Mouse (Mus musculus) CH12F3 (cell line): Measurements from ENCODE around the gene Tns3.

Experiments
- in situ Hi-C: fragments of 300-500 bp; cut with MboI; formaldehyde crosslinking; loops from 2 replicates; pipeline ENCODE4 v1.14.3; 2020; ENCODE audit warnings: low sequenced_read_pairs

The Tns3 gene

DNA sequence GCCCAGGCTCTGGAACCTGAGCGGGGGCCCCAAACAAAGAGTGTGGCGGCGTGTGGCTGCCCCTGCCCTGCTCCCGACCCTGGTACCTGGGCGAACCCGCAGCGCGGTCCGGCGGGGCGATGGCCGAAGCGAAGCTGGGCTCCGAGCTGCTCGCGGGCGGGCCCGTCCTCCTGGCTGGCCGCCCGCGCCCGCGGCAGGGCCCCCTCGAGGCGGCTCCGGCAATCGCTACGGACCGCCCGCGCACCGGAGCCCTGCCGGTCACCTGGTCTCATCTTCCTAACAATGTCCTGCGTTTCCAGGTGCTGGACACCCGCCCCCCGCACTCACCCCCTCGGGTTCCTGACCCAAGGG lies at the start of gene Tns3:
TSS of gene Tns3 (minus strand) at position 143 of the 351 bp plus-strand sequence.
- in situ Hi-C loops, result no loop called here

DNA sequence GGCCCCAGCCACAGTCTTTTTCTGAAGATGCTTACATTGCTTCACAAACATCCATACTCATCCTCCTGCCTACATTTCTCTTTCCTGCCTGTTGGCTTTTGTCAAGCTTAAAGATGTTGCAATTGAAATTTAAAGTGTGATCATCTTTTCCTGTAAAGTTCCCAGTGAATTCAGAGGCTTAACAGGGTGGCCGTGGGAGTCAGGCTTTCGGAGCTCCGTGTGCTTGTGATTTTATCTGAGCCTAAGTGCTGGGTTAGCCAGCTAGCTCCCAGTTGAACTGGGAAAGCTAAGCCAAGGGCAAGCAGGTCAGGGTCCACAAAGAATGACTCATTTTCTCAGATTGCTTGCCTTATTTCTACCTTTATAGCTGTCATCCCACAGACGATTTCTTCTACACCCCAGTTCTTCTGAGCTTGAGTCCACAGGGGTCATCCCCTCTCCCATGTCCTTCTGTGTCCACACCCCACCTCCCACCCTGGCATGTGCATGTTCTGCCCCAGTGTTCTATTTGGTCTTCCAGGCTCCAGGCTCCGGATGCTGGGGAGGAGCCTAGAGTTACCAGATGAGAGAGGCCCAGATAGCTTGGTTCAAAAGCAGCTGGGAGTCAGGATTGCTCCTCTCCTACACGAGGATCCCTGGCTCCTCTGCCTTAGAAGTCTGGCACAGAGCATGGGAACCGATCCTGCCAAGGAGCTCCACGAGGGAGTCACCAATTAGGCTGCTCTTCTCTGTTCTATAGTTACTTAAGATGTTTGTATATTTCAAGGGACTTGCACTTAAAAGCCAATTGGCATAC lies 42.1 kb upstream of the Tns3 start:
- in situ Hi-C loops, result no loop called here

DNA sequence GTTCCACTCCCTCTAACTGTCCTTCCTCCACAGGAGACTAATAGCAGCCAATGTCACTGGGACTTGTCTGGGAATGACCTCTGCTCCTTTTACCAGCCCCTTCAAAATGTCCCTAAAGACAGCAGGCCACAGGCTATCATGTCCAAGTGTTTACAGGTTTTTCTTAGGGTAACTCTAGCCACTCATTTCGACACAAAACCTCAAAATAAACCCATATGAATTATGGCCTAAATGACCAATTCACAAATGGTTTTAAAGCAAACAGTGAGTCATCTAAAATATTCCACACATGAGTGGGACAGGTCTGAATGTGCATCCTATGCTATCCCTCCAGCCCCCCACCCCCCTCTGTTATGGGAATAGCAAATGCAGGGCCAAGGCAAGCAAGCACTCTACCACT lies 40.8 kb upstream of the Tns3 start:
- in situ Hi-C loops, result no loop called here

DNA sequence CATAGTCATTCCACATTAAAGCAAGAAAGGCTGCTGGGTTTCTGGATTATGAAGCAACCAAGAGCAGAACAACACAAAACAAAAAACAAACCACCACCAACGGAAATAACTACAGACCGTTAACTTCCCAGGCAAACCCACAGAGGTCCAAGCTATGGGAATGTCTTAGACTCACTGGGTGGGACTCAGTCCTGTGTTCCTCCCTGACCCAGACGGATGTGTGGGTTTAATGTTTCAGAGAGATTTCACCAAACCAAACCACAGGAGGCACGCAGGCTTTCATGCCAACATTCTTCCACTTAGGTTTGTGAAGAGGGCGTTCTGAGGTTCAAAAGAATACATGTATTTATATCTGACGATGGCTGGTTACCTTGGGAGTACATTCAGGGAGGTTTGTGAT lies 39.5 kb upstream of the Tns3 start:
- in situ Hi-C loops, result no loop called here

DNA sequence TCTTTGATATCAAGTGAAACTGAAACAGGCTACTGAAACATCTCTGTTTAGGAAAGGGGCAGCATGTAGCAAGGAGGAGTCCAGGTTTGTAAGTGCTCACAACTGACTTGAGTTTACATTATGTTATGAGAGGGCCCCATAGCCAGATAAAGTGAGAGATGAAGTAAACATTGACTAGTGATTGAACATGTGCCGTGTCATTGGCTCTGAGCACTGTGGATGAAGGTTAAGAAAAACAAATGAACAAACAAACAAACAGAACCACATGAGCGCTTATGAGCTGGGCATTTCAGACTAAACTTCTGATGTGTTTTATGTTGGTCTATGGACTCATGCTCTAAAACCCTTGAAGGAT lies 38.2 kb upstream of the Tns3 start:
- in situ Hi-C loops, result no loop called here

DNA sequence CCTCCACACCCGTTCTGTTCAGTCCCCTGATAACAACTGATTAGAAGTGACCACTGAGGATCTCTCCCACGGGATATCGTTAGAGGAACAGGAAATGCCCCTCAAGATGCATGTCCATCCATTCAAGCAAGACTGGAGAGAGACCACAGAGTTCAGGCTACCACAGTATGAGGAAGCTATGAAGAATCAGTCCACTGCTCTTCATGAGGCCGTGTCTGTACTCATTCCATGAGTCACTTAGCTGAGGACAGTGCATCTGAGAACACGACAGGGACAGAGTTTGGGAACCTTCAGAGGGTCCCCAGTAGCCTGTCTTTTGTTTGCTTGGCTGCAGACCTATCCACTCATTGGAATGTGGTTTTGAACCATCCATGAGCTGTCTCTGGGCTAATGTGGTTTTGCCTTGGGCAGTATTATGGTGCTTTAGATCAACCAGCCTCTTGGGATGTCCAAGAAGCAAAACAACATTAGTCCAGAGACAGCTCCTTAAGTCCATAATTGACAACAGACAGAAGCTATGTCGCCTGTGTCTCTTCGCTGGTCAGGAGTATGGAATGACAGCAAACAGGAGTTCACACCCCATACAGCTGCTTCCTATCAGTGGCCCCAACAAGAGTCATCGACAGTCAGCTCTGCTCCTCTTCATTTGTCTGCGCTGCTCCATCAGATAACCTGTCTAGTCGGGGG lies 37.7 kb upstream of the Tns3 start:
- in situ Hi-C loops, result no loop called here

DNA sequence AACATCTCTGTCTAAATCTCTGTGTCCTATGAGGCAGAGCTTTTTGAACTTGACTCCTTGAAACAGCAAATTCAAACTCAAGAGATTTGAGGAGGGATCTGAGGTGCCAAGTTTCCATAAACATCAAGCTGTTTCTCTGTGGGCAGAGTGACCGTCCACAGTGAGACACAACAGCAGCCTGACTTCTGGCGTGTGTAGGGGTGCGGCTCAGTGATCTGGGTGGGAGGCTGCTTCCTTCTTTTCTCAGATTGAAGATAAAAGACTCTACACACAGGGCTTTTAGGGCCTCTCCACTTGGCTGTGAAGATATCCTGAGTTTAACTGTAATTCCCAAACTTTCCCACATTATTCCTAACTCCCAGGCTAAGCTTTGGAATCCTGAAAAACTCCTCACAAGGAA lies 37.1 kb upstream of the Tns3 start:
- in situ Hi-C loops, result no loop called here

DNA sequence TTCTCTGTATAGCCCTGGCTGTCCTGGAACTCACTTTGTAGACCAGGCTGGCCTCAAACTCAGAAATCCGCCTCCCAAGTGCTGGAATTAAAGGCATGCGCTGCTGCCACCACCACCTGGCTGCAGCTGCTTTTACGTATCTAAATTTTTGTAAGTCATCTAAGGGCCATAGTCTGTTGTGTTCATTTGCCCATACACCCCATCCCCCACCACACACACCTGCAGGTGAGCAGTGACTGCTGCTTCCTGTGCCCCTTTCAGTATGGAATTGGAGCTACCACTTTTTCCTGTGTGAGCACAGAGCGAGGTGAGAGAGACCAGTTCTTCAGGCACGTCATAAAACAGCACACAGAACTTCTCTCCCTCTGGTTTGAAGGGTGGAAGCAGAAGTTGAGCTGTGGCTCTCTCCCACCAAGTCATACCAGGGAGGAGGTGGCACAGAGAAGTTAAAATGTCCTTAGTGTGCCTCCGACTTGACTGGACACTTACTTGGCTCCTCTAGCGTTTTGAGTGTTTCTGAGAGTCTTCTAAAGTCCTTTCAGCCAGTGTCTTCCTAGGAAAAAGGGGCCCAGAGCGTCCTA lies 36.4 kb upstream of the Tns3 start:
- in situ Hi-C loops, result no loop called here

DNA sequence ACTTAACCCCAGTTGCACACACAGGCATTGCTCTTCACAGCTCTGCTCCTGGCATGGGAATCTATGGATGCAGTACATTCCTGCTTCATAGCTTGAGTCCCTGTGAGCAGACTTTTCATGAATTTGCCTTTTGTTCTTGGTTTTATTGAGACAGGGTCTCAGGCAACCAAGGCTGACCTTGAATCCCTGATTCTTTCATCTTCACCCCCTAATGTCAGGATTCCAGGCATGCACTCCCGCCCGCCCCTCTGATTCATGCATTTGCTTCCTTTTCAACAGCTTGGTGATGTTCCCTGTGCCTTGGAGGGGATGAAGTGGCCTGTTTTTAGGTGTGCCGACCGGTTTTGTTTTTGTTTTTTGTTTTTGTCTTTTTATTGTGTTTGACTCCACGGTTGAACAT lies 35.4 kb upstream of the Tns3 start:
- in situ Hi-C loops, result no loop called here

DNA sequence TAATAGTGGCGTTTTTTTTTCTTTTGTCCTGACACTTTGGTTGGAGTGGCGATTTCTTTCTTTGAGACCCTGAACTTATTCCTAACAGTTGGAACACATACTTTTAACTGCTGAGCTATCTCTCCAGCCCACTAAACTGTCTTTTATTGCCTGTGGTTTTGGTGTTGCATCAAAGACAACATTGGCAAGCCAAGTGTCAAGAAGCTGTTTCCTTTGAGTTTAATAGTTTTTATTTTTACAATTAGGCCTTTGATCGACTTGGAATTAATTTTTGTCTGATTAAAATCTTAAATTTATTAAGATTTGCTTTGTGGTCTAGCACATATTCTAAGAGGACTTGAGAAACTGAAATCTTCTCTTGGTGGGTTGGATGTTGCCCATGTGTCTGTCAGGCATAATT lies 33.3 kb upstream of the Tns3 start:
- in situ Hi-C loops, result no loop called here

DNA sequence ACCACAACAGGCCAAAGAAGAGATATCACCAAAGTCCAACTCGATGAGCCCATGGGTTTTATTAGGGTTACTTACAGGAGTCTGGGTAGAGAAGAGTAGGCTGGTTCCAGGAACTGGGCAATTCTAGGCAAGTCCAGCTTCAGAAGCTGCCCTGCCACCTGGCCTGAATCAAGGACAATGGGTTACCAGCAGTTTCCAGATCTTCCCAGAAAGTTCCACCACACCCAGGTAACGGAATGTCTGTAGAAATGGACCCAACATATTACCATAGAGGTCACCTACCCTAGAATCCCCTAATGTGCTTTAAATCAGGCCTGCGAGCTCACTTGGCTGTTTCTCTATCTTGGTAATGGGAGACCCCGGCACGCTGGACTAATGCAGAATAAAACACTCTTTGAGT lies 29.8 kb upstream of the Tns3 start:
- in situ Hi-C loops, result no loop called here

DNA sequence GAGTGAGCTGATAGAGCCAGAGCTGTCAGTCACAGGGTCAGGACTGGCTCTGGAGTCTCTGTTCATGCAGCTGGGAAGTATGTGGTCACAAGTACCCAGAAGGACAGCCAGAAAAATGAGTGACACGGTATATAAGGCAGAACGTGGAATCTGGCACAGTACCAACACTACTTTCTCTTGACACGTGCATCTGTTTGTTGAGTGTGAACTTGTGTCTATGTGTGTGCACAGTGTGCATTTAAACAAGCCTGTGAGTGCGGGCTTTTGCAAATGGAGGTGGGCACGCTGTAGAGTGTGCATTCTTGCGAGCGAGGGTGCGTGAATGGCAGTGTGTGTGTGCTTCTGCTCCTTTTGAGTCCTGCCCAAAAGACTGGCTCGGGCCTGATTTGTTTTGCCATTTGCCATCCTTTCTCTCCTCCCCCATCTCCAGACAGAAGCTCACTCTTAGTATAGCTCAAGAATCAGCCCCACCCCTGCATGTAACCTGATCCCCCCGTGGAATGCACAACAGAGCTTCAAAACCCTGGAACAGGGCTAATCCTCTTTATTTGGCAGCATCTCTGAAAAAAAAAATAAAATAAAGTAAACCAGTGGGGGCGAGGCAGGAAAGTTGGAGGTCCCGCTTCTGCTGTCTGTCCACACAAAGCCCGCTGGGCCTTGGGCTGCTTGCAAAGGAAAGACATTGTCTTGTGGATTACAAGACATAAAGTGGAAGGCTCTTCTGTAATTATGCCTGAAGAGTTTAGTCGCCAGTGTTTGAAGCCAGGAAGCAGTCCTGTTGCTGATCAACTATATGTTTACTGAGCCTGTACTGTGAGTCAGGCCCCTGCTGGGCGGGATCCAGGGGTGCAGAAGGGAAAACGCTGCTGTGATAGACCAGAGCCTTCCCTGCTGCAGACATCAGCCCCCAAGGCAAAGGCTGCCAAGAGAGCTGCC lies 28.5 kb upstream of the Tns3 start:
- in situ Hi-C loops, result no loop called here

DNA sequence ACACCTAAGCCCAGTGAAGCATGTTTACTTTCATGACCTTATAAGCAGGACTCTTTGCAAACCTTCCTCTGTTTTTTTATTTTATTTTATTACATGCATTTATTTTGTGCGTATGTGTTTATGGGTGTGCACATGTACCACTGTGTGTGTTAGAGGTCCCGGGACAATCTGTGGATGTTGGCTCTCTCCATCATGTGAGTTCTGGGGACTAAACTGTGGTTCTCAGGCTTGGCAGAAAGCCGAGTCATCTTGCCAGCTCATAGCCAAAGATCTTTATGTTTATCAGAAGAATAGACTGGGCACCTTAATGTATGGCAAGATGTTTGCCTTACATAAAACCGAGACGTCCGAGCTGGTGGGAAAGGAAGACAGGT lies 27.8 kb upstream of the Tns3 start:
- in situ Hi-C loops, result no loop called here

DNA sequence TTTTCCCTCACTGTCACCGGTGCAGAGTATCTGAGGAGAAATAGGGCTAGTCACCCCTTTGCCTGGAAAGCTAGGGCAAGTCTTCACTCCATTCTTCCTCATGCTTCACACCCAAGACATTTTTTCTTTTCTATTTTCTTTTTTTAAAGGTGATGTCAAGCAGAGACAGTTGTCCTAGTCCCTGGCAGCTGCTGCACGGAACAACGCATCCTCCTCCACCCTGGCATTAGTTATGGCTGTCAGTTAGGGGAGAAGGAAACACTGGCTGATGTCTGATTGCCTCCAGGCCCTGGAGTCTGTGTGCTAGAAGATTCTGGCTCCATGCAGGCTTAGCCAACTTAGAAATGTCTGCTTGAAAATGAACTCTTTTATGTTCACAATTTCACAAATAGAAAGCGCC lies 27.3 kb upstream of the Tns3 start:
- in situ Hi-C loops, result no loop called here

DNA sequence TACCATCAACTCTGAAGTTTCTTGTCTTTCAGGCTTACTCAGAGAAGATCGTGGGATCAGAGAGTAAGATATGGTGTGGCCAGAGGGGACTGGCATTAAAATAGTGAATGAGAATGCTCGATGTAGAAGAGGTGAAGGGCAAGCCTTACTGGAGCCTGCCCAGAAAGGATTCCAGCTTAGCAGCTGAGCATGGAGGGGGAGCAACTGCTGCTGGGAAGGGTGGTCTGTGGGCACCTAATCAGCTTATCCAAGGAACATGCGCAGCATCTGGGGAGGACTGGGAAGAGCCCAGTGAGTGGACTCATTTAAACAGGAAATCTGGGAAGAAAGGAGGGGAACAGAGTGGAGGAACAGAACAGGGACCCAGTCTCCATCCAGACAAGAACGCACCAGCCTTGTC lies 26.3 kb upstream of the Tns3 start:
- in situ Hi-C loops, result no loop called here

DNA sequence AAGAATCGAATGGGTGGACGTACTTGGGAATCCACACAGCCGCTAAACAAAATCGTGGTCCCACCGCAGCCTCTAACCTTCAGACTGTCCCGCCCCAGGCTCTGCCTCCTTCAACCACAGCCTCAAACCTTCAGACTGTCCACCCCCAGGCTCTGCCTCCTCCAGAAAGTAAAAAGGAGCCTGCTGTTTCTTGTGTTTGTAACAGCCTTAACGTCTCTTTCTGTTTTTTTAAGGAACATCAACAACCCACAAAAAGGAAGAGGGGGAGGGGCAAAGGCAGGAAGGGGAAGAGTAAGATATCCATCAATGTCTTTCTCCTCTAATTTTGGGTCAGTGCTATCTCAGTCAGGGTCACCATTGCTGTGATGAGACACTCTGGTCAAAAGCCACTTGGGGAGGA lies 25.2 kb upstream of the Tns3 start:
- in situ Hi-C loops, result no loop called here

DNA sequence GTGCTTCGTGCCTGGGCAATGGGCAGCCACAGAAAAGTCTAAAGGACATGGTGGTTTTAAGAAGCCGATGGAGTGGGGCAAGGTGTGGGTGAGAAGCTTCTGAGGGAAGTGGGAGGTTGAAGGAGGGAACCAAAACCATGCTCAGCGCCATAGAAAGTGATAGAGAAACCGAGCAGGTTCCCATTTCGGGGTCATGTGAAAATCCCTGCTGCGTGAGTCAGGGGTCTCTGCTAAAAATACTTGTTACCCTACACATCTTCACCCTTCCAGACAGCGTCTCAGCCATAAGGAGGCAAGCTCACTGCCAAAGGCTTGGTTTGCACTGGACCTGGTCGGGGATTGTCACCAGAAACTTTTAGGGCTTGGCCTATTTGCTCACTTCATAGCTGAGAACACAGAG lies 24.6 kb upstream of the Tns3 start:
- in situ Hi-C loops, result no loop called here

DNA sequence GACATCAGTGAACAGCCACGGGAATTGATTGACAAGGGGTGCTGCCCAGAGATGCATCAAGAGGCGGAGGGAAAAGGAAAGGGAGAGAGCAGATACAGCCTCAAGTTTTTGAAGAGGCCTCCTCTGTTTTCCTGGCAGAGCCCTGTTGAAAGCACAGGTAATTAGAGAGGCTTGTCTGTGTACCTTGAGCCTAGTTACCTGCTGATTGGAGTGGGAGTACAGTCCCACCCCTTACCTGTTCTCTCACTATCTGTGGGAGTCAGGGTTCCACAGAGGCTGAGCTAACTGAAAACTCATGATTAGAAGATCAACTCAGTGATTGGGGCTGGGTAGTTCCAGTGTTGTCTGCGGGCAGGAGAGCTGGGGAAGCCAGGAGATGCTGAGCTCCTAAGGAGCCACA lies 22.2 kb upstream of the Tns3 start:
- in situ Hi-C loops, result no loop called here

DNA sequence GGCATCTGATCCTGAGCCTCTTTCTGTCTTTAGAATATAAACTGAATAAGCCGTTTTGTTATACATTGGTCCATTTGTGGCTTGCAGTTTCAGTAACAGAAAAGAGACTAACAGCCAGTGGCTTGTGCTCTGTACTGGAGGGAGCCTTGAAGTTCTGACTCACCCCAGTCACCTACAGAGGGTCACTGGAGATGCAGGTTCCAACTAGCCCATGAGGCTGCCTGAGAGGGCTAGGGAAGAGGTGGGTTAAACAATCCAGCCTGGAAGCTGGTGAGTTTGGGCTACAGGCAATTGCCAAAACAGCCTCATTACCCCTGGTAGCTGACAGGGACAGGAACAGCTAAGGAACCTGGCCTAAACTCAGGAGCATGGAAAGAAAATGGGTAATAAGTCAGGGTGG lies 21.7 kb upstream of the Tns3 start:
- in situ Hi-C loops, result no loop called here

DNA sequence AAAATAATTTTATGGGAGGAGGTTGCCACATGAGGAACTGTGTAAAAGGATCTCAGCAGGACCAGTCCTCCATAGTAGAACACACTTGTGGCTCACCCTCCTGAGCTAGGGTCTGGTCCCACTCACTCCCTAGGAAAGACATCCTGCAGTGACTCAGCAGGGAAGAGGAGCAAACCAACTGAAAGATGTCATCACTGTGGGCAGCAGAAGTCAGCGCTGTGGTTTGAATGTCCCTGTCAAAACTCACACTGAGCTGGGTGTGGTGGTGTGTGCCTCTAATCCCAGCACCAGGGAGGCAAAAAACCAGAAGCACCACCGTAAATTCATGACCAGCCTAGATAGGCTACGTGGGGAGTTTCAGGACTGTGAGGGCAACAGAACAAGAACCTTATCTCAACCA lies 20.9 kb upstream of the Tns3 start:
- in situ Hi-C loops, result no loop called here

DNA sequence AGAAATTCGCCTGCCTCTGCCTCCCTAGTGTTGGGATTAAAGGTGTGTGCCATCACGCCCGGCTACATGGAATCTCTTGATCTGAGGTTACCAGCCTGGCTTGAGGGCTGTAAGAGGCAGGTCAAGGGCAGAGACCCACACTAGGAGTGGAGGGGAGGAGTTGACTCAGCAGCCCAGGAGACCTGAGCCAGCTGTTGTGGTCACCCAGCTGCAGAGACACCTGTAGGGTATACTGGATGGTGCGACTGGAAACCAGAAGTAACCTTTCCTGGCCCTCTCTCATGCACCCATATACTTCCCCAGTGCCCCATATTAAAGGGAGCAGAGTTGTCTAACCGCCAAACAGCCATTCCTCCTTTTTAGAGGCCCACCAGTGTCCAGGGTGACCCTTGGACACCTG lies 19.9 kb upstream of the Tns3 start:
- in situ Hi-C loops, result no loop called here

DNA sequence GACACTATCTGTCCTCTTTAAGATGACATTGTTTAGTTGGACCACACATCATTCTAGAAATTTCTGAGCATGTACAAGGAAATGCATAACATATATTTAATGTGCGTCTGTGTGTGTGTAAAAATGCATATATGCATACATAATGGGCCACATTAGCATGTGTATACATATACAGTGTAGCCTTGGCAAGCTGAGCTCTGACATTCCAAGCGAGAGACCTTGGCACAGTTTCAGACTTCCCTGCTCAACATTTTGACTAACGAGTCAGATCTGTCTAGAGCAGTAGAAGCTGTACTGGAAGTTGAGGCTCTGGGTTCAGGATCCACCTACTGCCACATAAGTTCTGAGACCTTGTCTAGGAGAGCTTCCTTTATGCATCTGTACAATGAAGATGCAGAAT lies 17.0 kb upstream of the Tns3 start:
- in situ Hi-C loops, result no loop called here
